ENCODE assay signal across 17 mouse cellular contexts in genomic region chr3:4544730-4545129, GRCm38 (mm10).
A peak's percentile ranks its signal among the peaks of the same experiment; 100 is the strongest.
DNase-seq lines count a peak whose midpoint lies in the region; ATAC-seq lines count a peak whose summit lies in the region.
"Had no signal": no experiment of that assay in that cellular context is flagged by ENCODE, and none has a peak within 500 bp of the region (broad histone marks: within the 10 kb centered on the region; RNA-seq: fewer than 3 reads in every experiment).

No protein-coding gene starts in this region.

- no peaks in the 10 kb centered on the region for H3K4me1 ChIP-seq in hindbrain, embryonic 12.5 days
- no peaks in the 10 kb centered on the region for H3K4me1 ChIP-seq in hindbrain, embryonic 16.5 days (ENCODE audit: control insufficient read depth, insufficient read depth, low read depth, low read length)
- peaks cover 7% of the 10 kb centered on the region for H3K4me1 ChIP-seq in midbrain, embryonic 13.5 days (replicated peaks)
- peaks cover 3% of the 10 kb centered on the region; the same call in 1 of the 2 replicates for H3K4me1 ChIP-seq in midbrain, embryonic 16.5 days (ENCODE audit: control insufficient read depth, insufficient read depth, low read length)
- H3K4me1 ChIP-seq: embryonic facial prominence, embryonic 10.5 days; heart, embryonic 12.5 days had no signal

- peak; percentile 46; the same call in 1 of the 2 replicates for ATAC-seq in hindbrain, embryonic 12.5 days (ENCODE audit: low FRiP score)
- no peak for ATAC-seq in hindbrain, embryonic 16.5 days
- ATAC-seq in midbrain, embryonic 13.5 days, result peak; percentile 50; the same call in 1 of the 2 replicates
- no peak for ATAC-seq in midbrain, embryonic 16.5 days
- ATAC-seq: hindbrain, postnatal 0 days had no signal

- H3K27ac ChIP-seq in hindbrain, embryonic 12.5 days, result no peak overlapping the region
- no peak overlapping the region for H3K27ac ChIP-seq in hindbrain, embryonic 16.5 days (ENCODE audit: low read depth, low read length)
- no peak overlapping the region for H3K27ac ChIP-seq in midbrain, embryonic 13.5 days
- H3K27ac ChIP-seq in midbrain, embryonic 16.5 days (ENCODE audit: low read length), result no peak overlapping the region
- H3K27ac ChIP-seq: embryonic facial prominence, embryonic 10.5 days; hindbrain, postnatal 0 days had no signal

- H3K9ac ChIP-seq in hindbrain, embryonic 12.5 days, result no peak overlapping the region
- no peak overlapping the region for H3K9ac ChIP-seq in hindbrain, embryonic 16.5 days (ENCODE audit: low read depth, low read length)
- no peak overlapping the region for H3K9ac ChIP-seq in midbrain, embryonic 13.5 days (replicated peaks)
- H3K9ac ChIP-seq in midbrain, embryonic 16.5 days (ENCODE audit: low read depth, low read length), result no peak overlapping the region
- H3K9ac ChIP-seq: heart, embryonic 12.5 days had no signal

- no peaks in the 10 kb centered on the region for H3K27me3 ChIP-seq in hindbrain, embryonic 12.5 days
- no peaks in the 10 kb centered on the region for H3K27me3 ChIP-seq in hindbrain, embryonic 16.5 days (replicated peaks; ENCODE audit: control insufficient read depth, insufficient read depth, low read length)
- H3K27me3 ChIP-seq in midbrain, embryonic 13.5 days, result no peaks in the 10 kb centered on the region
- no peaks in the 10 kb centered on the region for H3K27me3 ChIP-seq in midbrain, embryonic 16.5 days (ENCODE audit: control insufficient read depth, insufficient read depth, low read depth, low read length)
- H3K27me3 ChIP-seq: heart, embryonic 12.5 days had no signal

- H3K9me3 ChIP-seq in hindbrain, embryonic 12.5 days (replicated peaks), result no peaks in the 10 kb centered on the region
- H3K9me3 ChIP-seq in hindbrain, embryonic 16.5 days (ENCODE audit: control insufficient read depth, low read length), result no peaks in the 10 kb centered on the region
- H3K9me3 ChIP-seq in midbrain, embryonic 13.5 days, result no peaks in the 10 kb centered on the region
- no peaks in the 10 kb centered on the region for H3K9me3 ChIP-seq in midbrain, embryonic 16.5 days (replicated peaks; ENCODE audit: control insufficient read depth, low read length, poor library complexity, severe bottlenecking)
- H3K9me3 ChIP-seq: embryonic facial prominence, embryonic 10.5 days; heart, embryonic 12.5 days had no signal

- H3K4me3 ChIP-seq in hindbrain, embryonic 12.5 days, result no peak overlapping the region
- H3K4me3 ChIP-seq in hindbrain, embryonic 16.5 days (ENCODE audit: low read length), result no peak overlapping the region
- H3K4me3 ChIP-seq in midbrain, embryonic 13.5 days (replicated peaks), result no peak overlapping the region
- H3K4me3 ChIP-seq in midbrain, embryonic 16.5 days (ENCODE audit: low read depth, low read length), result no peak overlapping the region
- H3K4me3 ChIP-seq: embryonic facial prominence, embryonic 10.5 days; heart, embryonic 12.5 days had no signal

- H3K4me2 ChIP-seq in hindbrain, embryonic 12.5 days (replicated peaks), result no peak overlapping the region
- no peak overlapping the region for H3K4me2 ChIP-seq in hindbrain, embryonic 16.5 days (ENCODE audit: low read length)
- H3K4me2 ChIP-seq in midbrain, embryonic 13.5 days (replicated peaks), result no peak overlapping the region
- no peak overlapping the region for H3K4me2 ChIP-seq in midbrain, embryonic 16.5 days (ENCODE audit: low read length)
- H3K4me2 ChIP-seq: heart, embryonic 12.5 days had no signal

- intact Hi-C loops in heart, postnatal 14 days (cut with DNase I), result no loop called here

- peak; percentile 60 for DNase-seq in heart, adult 11 months
- no peak for DNase-seq in heart, postnatal 14 days
- DNase-seq: adrenal gland, adult 2 months; adrenal gland, postnatal 25 days; cerebellum, adult 2 months; cerebellum, postnatal 10 days; gastrocnemius, postnatal 36 days; heart, adult 18-20 months; heart, postnatal 36 days; kidney, adult 11 months had no signal

- WGBS in hindbrain, embryonic 12.5 days, result 86% methylated on average over 5 of the region's 5 CpGs
- 70% methylated on average over 5 of the region's 5 CpGs for WGBS in hindbrain, embryonic 16.5 days
- WGBS in midbrain, embryonic 13.5 days, result 77% methylated on average over 5 of the region's 5 CpGs
- 77% methylated on average over 5 of the region's 5 CpGs for WGBS in midbrain, embryonic 16.5 days

- no peaks in the 10 kb centered on the region for H3K36me3 ChIP-seq in hindbrain, embryonic 12.5 days
- no peaks in the 10 kb centered on the region for H3K36me3 ChIP-seq in hindbrain, embryonic 16.5 days (ENCODE audit: control insufficient read depth, insufficient read depth, low read length)
- H3K36me3 ChIP-seq in midbrain, embryonic 13.5 days, result no peaks in the 10 kb centered on the region
- no peaks in the 10 kb centered on the region for H3K36me3 ChIP-seq in midbrain, embryonic 16.5 days (ENCODE audit: control insufficient read depth, insufficient read depth, low read length)
- H3K36me3 ChIP-seq: embryonic facial prominence, embryonic 10.5 days; heart, embryonic 12.5 days had no signal

Comparison
In these comparisons a context has a peak if more than half of its experiments do, and no peak if none do; other contexts are left out.
1. ATAC-seq: peak in hindbrain, embryonic 12.5 days (single experiment) and midbrain, embryonic 13.5 days (single experiment); none in hindbrain, embryonic 16.5 days (single experiment) and midbrain, embryonic 16.5 days (single experiment).